Mouse (Mus musculus): ENCODE measurements around the gene Rab6b.

DNA sequence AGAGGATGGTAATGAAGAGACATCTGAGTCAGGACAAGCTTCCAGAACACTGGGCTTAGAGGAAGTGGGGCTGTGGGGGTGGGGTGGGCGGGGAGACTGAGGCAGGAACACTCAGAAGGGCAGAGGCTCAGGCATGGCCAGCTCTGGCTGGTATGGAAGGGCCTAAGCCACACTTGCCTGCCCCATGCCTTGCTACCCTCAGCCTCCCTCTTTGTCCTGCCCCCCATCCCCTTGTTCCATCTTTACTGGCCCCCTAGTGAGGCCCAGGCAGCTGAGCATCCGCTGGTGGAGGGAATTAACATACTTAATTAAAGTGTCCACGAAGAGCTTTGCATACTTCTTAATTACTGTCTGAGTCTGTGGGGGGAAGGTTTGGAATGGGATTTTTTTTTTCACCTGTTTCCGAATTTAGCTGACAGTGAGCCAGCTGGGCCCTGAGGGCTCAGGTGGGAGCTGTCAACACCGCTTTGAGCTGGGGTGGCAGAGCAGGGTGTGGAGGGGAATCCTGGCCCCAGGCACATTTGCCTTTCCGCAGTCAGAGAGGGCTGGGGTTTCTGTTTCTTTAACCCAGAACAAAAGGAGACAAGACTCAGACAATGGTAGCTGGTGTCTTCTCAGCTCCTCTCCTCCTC, 22.0 kb downstream of the Rab6b start:
- TF ChIP-seq HCFC1 (IDR thresholded peaks at IDR 0.05; ENCODE audit: low read depth, low read length): no peak
- no peak for TF ChIP-seq CTCF (IDR thresholded peaks at IDR 0.05 in 2 of 3, conservative IDR thresholded peaks at IDR 0.05 in 1 of 3; ENCODE audit: control insufficient read depth in 1 of 3, insufficient read depth in 1 of 3, low read depth in 2 of 3, low read length in 3 of 3, poor library complexity in 1 of 3, severe bottlenecking in 1 of 3)
- TF ChIP-seq CHD1 (IDR thresholded peaks at IDR 0.05; ENCODE audit: low read depth, low read length): no peak
- TF ChIP-seq USF2 (IDR thresholded peaks at IDR 0.05; ENCODE audit: borderline replicate concordance in 1 of 2, insufficient read depth in 1 of 2, low read depth in 1 of 2, low read length in 2 of 2): no peak
- no peak for TF ChIP-seq ETS1 (IDR thresholded peaks at IDR 0.05; ENCODE audit: low read depth, low read length)
- TF ChIP-seq NELFE (IDR thresholded peaks at IDR 0.05; ENCODE audit: low read depth, low read length): no peak
- no peak for TF ChIP-seq MYC (IDR thresholded peaks at IDR 0.05; ENCODE audit: low read depth, low read length)
- TF ChIP-seq ZMIZ1 (IDR thresholded peaks at IDR 0.05; ENCODE audit: low read depth, low read length): no peak
- TF ChIP-seq POLR2A (IDR thresholded peaks at IDR 0.05; ENCODE audit: control insufficient read depth in 1 of 2, insufficient read depth in 1 of 2, low read depth in 1 of 2, low read length in 2 of 2, poor library complexity in 1 of 2): no peak
